Mouse (Mus musculus): ENCODE data around the gene Arrb2. TPM values are rescaled to one million over a fixed set of nuclear protein-coding genes. Genes with fewer than 3 reads are reported as not detected.

Gene Arrb2
- total RNA-seq (2023) = 950 and 1,080 TPM in 2 replicates

DNA sequence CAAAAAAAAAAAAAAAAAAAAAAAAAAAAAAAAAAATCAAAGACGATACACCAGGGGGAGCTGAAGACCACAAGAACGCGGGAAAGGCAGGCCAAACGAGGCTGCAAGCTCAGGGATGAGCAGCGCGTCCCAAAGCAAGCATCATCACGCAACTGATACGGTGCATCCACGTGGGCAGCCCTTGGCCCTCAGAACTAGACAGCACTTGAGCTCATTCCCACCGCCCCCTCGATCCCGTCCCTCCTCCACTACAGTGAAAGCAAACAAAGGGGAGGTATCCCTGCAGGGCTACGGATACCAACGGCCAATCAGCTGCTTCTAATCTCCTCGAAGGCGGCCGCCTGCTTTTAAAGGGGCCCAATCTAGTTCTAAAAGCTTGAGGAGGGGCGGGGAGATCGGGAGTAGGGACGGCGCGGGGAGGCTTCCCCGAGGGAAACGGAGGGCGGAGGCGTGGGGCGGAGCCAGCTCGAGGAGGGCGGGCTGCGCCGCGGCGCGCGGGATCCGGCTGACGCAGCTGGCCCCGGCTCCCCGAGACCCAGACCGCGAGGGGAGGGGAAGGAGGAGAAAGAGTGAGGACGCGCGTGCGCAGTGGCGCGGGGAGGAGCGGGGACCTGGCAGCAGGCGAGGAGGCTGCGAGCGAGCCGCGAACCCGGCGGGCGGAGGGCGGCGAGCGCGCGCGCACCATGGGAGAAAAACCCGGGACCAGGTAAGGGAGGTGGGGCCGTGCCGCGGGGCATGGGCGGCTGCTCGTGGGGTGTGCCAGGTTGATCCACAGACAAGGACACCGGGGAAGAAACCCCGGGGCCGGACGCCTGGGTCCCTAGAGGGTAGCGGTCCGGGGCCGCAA lies at the start of gene Arrb2:
TSS of gene Arrb2 (plus strand) at position 588 of the 847 bp plus-strand sequence.

GRCm38 (mm10) chr11:70409594-70410296 lies 22.7 kb upstream of the Arrb2 start, which contains the start of gene Pelp1:
TSS of gene Pelp1 (minus strand) at chr11:70410031.

GRCm38 (mm10) chr11:70451797-70452498 lies 19.5 kb downstream of the Arrb2 start, which contains the start of gene Med11:
TSS of gene Med11 (plus strand) at chr11:70451919.

DNA sequence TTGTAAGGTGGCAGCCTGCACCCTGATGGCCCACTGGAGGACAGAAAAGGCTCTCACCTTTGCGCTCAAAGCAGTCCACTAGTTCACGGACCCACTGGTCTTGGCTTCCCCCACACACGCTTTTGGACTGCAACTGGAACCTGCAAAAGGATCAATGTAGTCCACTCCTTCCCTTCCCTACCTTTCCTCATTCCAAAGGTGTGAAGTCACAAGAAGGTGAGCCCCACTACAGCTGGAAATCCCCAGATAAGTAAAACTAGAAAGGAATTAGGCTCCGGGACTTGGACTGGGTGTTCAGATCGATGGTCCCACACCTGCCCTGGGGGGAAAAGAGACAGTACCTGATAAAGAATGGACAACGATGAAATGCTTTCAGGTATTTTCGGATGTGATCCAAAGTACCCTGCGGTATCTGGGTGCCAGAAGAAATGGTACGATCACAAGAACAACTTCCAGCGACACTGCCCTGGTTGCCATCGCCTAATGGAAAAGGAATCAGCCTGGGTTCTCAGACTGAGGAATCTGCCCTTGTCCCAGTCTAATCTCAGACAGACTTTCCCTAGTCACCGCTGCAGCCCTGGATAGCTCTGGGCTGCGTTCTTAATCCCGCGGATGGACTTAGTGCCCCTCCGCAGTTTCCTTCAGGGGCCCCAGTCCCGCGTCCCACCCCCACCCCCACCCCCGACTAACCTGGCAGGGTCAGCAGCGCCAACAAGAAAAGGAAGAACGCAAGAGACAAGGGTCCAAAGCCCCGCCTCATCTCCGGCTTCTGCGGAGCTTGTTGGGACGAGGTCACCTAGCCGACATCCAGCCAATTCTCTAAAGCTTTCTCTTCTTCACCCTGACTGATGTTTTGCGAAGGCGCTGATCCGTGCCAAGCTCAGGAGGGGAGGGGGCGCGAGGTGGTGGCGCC lies 26.5 kb downstream of the Arrb2 start, which contains the start of gene Zmynd15:
TSS of gene Zmynd15 (plus strand) at position 746 of the 913 bp plus-strand sequence.

GRCm38 (mm10) chr11:70459601-70460101 lies 27.2 kb downstream of the Arrb2 start, which contains the start of gene Cxcl16:
TSS of gene Cxcl16 (minus strand) at chr11:70459984.

Other genes with a start within 250 kb of the Arrb2 start
- gene Slc16a11, start 219.9 kb upstream of the Arrb2 start, total RNA-seq (2023) = not detected in 2 replicates
- 0.95 and 2.2 TPM in 2 replicates for gene Slc16a13, start 211.6 kb upstream of the Arrb2 start, total RNA-seq (2023)
- gene Bcl6b, start 202.8 kb upstream of the Arrb2 start, total RNA-seq (2023) = not detected in 2 replicates
- gene 0610010K14Rik, start 194.7 kb upstream of the Arrb2 start, total RNA-seq (2023) = 33.5 and 36.5 TPM in 2 replicates
- 3.0 and 5.2 TPM in 2 replicates for gene Gm21988, start 192.8 kb upstream of the Arrb2 start, total RNA-seq (2023)
- 101 and 117 TPM in 2 replicates for gene Rnasek, start 192.8 kb upstream of the Arrb2 start, total RNA-seq (2023)
- gene Alox12, start 177.3 kb upstream of the Arrb2 start, total RNA-seq (2023) = 0.51 TPM in 1 of 2 replicates, not detected in the other
- gene Alox12e, start 110.0 kb upstream of the Arrb2 start, total RNA-seq (2023) = not detected in 2 replicates
- 1.2 and 3.1 TPM in 2 replicates for gene Alox15, start 80.6 kb upstream of the Arrb2 start, total RNA-seq (2023)
- gene Pelp1, start 22.6 kb upstream of the Arrb2 start, total RNA-seq (2023) = 12.0 and 22.1 TPM in 2 replicates
- 24.7 and 31.8 TPM in 2 replicates for gene Med11, start 19.3 kb downstream of the Arrb2 start, total RNA-seq (2023)
- gene Zmynd15, start 26.8 kb downstream of the Arrb2 start, total RNA-seq (2023) = 0.61 and 0.66 TPM in 2 replicates
- gene Cxcl16, start 27.3 kb downstream of the Arrb2 start, total RNA-seq (2023) = 2.9 and 7.3 TPM in 2 replicates
- gene Tm4sf5, start 72.6 kb downstream of the Arrb2 start, total RNA-seq (2023) = not detected in 2 replicates
- gene Vmo1, start 82.0 kb downstream of the Arrb2 start, total RNA-seq (2023) = not detected in 2 replicates
- not detected in 2 replicates for gene Gltpd2, start 86.6 kb downstream of the Arrb2 start, total RNA-seq (2023)
- gene Psmb6, start 92.7 kb downstream of the Arrb2 start, total RNA-seq (2023) = 85.9 and 94.4 TPM in 2 replicates
- gene Gm40193, start 100.3 kb downstream of the Arrb2 start, total RNA-seq (2023) = not detected in 2 replicates
- gene Pld2, start 107.4 kb downstream of the Arrb2 start, total RNA-seq (2023) = 2.0 and 3.3 TPM in 2 replicates
- gene Mink1, start 130.2 kb downstream of the Arrb2 start, total RNA-seq (2023) = 14.2 and 21.9 TPM in 2 replicates
- gene 4930544D05Rik, start 183.2 kb downstream of the Arrb2 start, total RNA-seq (2023) = not detected in 2 replicates
- 1.0 TPM in 1 of 2 replicates, not detected in the other for gene Chrne, start 186.6 kb downstream of the Arrb2 start, total RNA-seq (2023)
- 0.18 and 0.73 TPM in 2 replicates for gene Gp1ba, start 206.5 kb downstream of the Arrb2 start, total RNA-seq (2023)
- gene Rnf167, start 214.6 kb downstream of the Arrb2 start, total RNA-seq (2023) = 139 and 152 TPM in 2 replicates
- gene Slc25a11, start 214.8 kb downstream of the Arrb2 start, total RNA-seq (2023) = 80.8 and 90.9 TPM in 2 replicates
- gene Pfn1, start 222.0 kb downstream of the Arrb2 start, total RNA-seq (2023) = 1,990 and 2,032 TPM in 2 replicates
- gene Eno3, start 224.6 kb downstream of the Arrb2 start, total RNA-seq (2023) = 4.2 and 6.6 TPM in 2 replicates
- 36.7 and 37.4 TPM in 2 replicates for gene Spag7, start 236.8 kb downstream of the Arrb2 start, total RNA-seq (2023)